Mouse (Mus musculus) B cell, adult (primary cell): ENCODE data around the gene Sprr2j-ps. TPM values are rescaled to one million over a fixed set of nuclear protein-coding genes. Genes with fewer than 3 reads are reported as not detected.

Experiments
- total RNA-seq: library from RNA; stranded (reverse); gene quantifications from 4 replicates; pipeline ENCODE4 v1.2.4, GENCODE M21; 2023; ENCODE audit not compliant: inconsistent age

The Sprr2j-ps gene
- total RNA-seq, result not detected in 4 replicates

GRCm38 (mm10) chr3:92417782-92418181 is at the start of gene Sprr2j-ps:
TSS of gene Sprr2j-ps (plus strand) at chr3:92418082.

DNA sequence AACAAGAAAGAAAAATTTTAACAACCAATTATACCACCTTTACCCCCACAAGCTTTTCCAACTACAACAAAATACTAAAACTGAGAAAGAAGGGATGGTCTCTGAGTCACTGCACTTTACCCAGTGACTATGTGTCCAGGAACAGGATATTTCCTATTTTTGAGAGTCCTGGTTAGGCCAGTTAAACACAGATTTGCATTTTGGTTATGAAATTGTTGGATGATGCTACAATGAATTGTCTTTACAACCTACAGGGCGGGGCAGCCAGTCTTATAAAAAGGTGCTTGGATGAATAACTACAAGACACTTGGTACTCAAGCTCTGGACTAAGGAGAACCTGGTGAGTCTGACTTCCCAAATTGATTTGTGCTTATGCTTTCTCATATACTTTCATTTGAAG is 32.5 kb upstream of the Sprr2j-ps start, which contains the start of gene Sprr2h:
Sprr2h (plus strand) TSS at position 301 of the 400 bp plus-strand sequence.

DNA sequence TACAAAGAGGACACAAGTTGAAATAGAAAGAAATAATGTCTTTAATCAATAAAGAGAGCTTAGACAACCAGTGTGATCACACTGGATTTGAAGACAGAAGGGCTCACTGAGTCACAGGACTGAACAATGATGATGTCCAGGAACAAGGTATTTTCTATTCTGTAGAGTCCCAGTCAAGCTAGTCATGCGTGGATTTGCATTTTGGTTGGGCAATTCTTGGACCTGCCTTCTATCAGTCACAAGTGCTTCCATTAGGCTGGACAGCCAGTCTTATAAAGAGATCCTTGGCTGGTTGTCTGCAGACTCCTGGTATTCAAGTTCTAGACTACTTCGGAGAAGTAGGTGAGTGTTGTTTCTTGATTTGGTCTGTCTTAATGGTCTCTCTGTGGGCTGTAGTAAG is 10.2 kb upstream of the Sprr2j-ps start, which contains the start of gene Sprr2i:
Sprr2i (plus strand) TSS at position 301 of the 400 bp plus-strand sequence.

GRCm38 (mm10) chr3:92429323-92429722 is 11.4 kb downstream of the Sprr2j-ps start, which contains the start of gene Gm9774:
TSS of gene Gm9774 (minus strand) at chr3:92429423.

DNA sequence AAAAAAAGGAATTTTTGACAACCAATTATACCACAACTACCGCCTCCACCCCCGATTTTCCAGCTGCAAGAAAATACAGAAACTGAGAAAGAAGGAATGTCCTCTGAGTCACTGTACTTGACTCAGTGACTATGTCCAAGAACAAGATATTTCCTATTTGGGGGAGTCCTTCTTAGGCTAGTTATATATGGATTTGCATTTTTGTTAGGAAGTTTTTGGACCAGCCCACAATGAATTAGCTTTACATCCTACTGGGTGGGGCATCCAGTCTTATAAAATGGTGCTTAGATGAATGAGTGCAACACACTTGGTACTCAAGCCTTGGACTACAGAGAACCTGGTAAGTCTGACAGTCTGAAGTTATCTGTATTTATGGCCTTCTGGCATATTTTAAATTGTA is 14.4 kb downstream of the Sprr2j-ps start, which contains the start of gene Sprr2k:
Sprr2k (plus strand) TSS at position 301 of the 400 bp plus-strand sequence.

DNA sequence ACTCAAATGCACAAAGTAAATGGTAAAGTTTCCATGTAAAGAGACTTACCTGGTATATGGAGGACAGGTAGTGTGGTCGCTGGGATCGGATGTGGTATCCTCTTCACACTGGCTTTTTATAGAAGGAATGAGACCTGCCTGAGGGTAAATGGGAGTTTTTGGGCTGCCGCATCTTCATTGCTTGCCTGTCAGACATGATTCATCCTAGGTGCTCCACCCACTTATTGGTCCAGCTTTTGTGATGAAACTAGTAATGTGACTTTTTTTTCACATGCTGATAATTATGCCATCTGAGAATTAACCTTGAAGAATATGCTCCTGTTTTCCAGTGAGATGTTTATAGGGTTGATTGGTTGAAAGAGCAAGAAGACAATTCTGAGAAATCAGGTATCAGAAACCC is 20.8 kb downstream of the Sprr2j-ps start, which contains the start of gene Sprr1b:
Sprr1b (minus strand) TSS at position 101 of the 400 bp plus-strand sequence.

DNA sequence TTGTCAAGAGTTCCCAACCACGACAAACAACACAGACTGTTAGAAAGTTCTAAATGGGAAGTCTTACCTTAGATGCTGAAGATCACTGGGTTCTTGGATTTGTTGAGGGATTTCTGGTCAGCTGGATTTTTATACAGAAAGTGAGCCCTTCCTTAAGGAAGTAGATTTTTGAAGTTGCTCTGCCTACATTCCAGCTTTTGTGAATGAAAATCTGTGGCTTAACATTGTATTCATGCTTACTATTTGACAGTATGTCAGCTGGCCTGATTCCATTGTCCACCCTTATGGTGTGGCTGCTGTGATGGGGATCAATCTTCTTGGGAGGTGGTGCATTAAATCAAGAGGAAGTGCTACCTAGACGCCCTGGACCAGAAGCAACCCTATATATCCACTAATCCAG is 40.7 kb downstream of the Sprr2j-ps start, which contains the start of gene Sprr3:
Sprr3 (minus strand) TSS at position 101 of the 400 bp plus-strand sequence.

Other genes with a start within 250 kb of the Sprr2j-ps start
- gene Sprr2a1, start 202.3 kb upstream of the Sprr2j-ps start, total RNA-seq, result not detected in 4 replicates
- gene Sprr2a2, start 202.2 kb upstream of the Sprr2j-ps start, total RNA-seq, result not detected in 4 replicates
- gene Sprr2a3, start 132.7 kb upstream of the Sprr2j-ps start, total RNA-seq, result not detected in 4 replicates
- not detected in 4 replicates for gene Sprr2b, start 101.5 kb upstream of the Sprr2j-ps start, total RNA-seq
- gene Sprr2d, start 78.9 kb upstream of the Sprr2j-ps start, total RNA-seq, result not detected in 4 replicates
- gene Sprr2e, start 65.9 kb upstream of the Sprr2j-ps start, total RNA-seq, result not detected in 4 replicates
- not detected in 4 replicates for gene Sprr2f, start 52.9 kb upstream of the Sprr2j-ps start, total RNA-seq
- gene Sprr2h, start 32.4 kb upstream of the Sprr2j-ps start, total RNA-seq, result not detected in 4 replicates
- not detected in 4 replicates for gene Sprr2i, start 10.1 kb upstream of the Sprr2j-ps start, total RNA-seq
- gene Gm9774, start 11.3 kb downstream of the Sprr2j-ps start, total RNA-seq, result 0.77 to 2.1 TPM in 2 of 4 replicates, not detected in the others
- not detected in 4 replicates for gene Sprr2k, start 14.5 kb downstream of the Sprr2j-ps start, total RNA-seq
- gene Sprr1b, start 20.7 kb downstream of the Sprr2j-ps start, total RNA-seq, result not detected in 4 replicates
- gene Sprr3, start 40.6 kb downstream of the Sprr2j-ps start, total RNA-seq, result not detected in 4 replicates
- gene Sprr1a, start 67.8 kb downstream of the Sprr2j-ps start, total RNA-seq, result not detected in 4 replicates
- not detected in 4 replicates for gene Sprr4, start 82.4 kb downstream of the Sprr2j-ps start, total RNA-seq
- not detected in 4 replicates for gene 2310046K23Rik, start 116.4 kb downstream of the Sprr2j-ps start, total RNA-seq
- gene Ivl, start 155.7 kb downstream of the Sprr2j-ps start, total RNA-seq, result not detected in 4 replicates
- not detected in 4 replicates for gene Smcp, start 170.9 kb downstream of the Sprr2j-ps start, total RNA-seq
- not detected in 4 replicates for gene 2210017I01Rik, start 189.4 kb downstream of the Sprr2j-ps start, total RNA-seq
- gene Lce6a, start 203.6 kb downstream of the Sprr2j-ps start, total RNA-seq, result not detected in 4 replicates
- gene Lce1a1, start 230.2 kb downstream of the Sprr2j-ps start, total RNA-seq, result not detected in 4 replicates
- gene Lce1b, start 238.8 kb downstream of the Sprr2j-ps start, total RNA-seq, result not detected in 4 replicates